Mouse (Mus musculus) megakaryocyte, embryonic 14.5 days (primary cell): Measurements from ENCODE around the gene Cntd1.

Source experiments
- FLI1 ChIP-seq: IDR thresholded peaks from 2 replicates; pipeline ENCODE4 v1.6.1; 2012; ENCODE audit warnings: low read length, inconsistent platforms, mixed read lengths
- GATA1 ChIP-seq: IDR thresholded peaks from 3 replicates; pipeline ENCODE4 v1.6.1; 2012; ENCODE audit warnings: mixed read lengths, low read length, inconsistent platforms, borderline replicate concordance

DNA sequence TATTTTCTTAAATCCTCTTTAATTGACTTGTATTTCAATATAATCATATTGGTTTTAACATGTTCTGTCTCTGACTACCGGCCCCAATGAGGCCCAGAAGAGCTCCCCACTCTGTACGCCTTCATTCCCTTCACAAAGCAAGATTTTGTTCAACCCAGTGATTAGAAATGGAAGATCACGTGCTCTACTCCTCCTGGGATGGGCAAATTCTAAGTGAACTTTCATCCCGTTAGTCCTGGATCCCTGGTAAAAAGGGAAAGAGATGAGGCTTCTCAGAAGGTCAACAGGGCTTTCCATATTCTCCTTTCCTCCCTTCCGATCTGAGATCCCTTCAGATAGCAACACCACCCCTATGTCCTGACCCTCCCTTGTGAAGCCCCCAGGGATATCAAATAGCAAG, 48.3 kb upstream of the Cntd1 start:
- no peak for TF ChIP-seq FLI1
- no peak for TF ChIP-seq GATA1
